Mouse (Mus musculus) liver, postnatal 0 days (tissue): ENCODE results near the gene Tlcd1.

Experiments
- CTCF ChIP-seq: sonication (generic); IDR thresholded peaks from 2 replicates; pipeline ENCODE4 v1.5.1; 2016; ENCODE audit warnings: antibody characterized with exemption, low read depth
- EP300 ChIP-seq: IDR thresholded peaks from 2 replicates; pipeline ENCODE4 v1.6.1; 2016; ENCODE audit warnings: antibody characterized with exemption, low read depth, mild to moderate bottlenecking

- TF ChIP-seq CTCF (no peak), EP300 (no peak)
Observed at GRCm38 (mm10) chr11:78174506-78174905, 2.0 kb upstream of the Tlcd1 start.
